Mouse (Mus musculus) mouse trophoblast stem cell (cell line): ENCODE results near the gene Tecr.
"Not testable (repeated sequence)": the region's sequence is repeated elsewhere in the genome, so short reads cannot be mapped to it uniquely, and the experiment has no call there.

Experiments used
- in situ Hi-C, 2 experiments: fragments of 300-500 bp; cut with MseI, MboI; formaldehyde crosslinking; loops; 2 replicates in 1 of 2; 3 replicates in 1 of 2; pipeline ENCODE4 v1.15.1; 2025

The Tecr gene

DNA sequence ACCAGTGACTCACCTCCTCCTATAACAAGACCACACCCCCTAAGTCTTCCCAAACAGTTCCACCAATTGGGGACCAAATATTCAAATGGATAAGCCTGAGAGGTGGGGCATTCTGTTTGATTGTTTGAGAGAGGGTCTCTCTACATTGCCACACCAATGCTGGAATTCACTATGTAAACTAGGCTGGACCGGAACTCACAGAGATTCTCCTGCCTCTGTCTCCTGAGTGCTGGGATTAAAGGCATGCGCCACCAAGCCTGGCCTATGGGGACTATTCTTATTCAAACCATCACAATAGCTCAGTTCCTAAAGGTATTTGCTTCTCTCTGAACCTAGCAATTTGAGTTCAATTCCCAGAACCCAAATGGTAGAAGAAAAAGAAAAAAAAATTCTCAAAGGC, 10.8 kb upstream of the Tecr start:
- in situ Hi-C loops, result no loop called here

DNA sequence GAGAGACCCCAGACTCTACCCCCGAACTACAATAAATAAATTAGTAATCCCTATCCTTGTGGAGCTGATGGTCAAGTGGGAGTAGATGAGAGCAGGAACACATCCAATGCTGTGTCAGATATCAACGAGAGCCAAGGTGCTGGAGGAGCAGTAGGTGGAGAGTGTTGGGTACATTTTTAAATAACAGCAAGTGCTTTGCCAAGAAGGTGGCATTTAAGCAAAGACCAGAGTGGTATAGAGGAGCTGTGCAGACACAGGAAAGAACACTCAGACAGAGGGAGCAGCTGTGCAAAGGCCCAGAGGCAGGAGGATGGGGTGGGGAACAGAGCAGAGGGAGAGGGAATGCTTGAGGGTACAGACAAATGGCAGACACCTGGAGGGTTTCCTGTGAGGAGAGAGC, 9.3 kb upstream of the Tecr start:
- in situ Hi-C loops, result no loop called here

DNA sequence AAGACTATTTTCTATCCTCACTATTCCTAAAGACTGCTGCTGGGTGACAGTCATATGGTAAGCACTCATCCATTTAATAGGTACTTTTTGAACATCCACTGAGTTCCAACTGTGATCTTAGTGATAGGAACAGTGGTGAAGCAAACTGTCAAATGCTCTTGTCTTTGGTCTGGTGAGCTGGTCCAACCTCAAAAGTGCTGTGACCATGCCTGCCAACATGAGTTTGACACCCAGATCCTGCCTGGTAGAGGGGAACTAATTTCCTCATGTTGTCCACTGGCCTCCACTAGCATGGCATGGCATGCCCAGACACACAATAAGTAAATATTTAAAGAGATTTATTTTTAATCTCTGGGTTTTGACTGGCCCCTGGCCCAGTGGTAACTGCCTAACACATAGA, 8.9 kb upstream of the Tecr start:
- in situ Hi-C loops, result no loop called here

GRCm38 (mm10) chr8:83613695-83614094, 5.9 kb upstream of the Tecr start:
- in situ Hi-C loops, result no loop called here

GRCm38 (mm10) chr8:83611921-83612320, 4.2 kb upstream of the Tecr start:
- in situ Hi-C loops, result no loop called here

GRCm38 (mm10) chr8:83609547-83610180, 1.9 kb upstream of the Tecr start:
- in situ Hi-C loops, result no loop called here

DNA sequence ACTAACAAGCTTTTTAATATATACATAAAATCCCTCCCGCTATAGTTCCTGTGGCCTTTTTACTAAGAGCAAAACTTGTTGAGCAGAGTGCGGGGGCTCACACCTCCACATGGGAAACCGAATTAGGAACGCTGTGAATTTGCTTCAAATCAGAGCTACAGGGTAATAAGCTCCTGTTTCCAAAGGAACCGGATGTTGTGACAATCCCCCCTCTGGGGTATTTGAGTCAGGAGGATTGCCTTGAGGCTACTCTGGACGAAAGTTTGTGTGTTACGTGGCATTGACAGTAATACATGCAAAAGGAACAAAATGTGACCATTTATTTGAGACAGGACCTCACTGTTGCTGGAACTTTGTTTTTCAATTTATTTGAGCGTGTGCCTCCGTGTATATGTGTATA, 1.3 kb upstream of the Tecr start:
- in situ Hi-C loops, result no loop called here

DNA sequence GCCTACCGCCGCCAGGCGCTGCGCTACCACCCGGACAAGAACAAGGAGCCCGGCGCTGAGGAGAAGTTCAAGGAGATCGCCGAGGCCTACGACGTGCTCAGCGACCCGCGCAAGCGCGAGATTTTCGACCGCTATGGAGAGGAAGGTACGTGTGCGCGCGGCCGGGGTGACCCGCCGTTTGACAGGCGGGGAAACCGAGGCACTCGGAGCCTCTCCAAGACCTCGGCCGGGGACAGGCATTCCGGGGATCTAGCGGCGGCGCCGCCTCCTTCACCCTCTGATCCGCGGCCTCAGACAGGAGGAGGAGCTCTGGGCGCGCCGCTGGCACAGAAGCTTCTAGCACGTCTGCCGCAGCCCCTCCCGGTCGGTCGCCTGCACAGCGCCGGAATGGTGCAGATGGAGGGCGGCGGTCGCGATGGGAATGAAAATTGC, 643 bp upstream of the Tecr start:
- in situ Hi-C loops, result no loop called here

DNA sequence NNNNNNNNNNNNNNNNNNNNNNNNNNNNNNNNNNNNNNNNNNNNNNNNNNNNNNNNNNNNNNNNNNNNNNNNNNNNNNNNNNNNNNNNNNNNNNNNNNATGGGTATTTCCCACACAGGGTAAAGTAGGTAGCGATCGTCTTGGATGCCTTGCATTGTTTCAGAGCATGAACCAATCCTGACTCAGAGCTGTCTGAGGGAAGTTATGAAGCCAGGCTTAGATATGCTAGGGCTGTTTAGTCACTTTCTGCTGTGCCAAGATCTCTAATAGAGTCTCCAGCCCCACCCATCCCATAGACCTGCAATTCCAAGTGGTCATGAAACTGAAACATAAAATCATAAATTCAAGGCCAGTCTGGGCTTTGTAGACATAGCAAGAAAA, 5.1 kb downstream of the Tecr start:
- in situ Hi-C loops, result no loop called here

GRCm38 (mm10) chr8:83599814-83600213, 8.0 kb downstream of the Tecr start:
- in situ Hi-C loops, result no loop called here

DNA sequence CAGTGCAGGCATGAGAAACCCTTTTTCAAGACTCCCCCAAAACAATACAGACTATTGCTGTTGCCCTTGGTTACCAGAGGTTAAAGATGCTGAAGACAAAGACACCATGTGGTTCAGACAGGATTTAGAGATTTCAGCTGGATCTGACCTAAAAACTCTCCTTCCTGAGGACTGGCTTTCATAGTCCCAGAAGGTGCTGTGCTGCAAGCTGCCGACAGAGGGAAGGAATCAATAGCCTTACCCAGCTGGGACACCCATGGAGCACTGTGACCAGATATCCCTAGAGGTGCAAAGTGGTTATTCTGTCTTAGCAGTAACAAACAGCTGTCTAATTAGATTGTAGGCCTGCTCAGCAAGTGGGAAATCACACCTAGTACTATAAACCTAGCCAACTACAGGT, 9.6 kb downstream of the Tecr start:
- in situ Hi-C loops, result no loop called here

GRCm38 (mm10) chr8:83596369-83596768, 11.4 kb downstream of the Tecr start:
- in situ Hi-C loops, result no loop called here

- in situ Hi-C loops, result not testable (repeated sequence)
Observed at GRCm38 (mm10) chr8:83595050-83595345, 12.8 kb downstream of the Tecr start.

DNA sequence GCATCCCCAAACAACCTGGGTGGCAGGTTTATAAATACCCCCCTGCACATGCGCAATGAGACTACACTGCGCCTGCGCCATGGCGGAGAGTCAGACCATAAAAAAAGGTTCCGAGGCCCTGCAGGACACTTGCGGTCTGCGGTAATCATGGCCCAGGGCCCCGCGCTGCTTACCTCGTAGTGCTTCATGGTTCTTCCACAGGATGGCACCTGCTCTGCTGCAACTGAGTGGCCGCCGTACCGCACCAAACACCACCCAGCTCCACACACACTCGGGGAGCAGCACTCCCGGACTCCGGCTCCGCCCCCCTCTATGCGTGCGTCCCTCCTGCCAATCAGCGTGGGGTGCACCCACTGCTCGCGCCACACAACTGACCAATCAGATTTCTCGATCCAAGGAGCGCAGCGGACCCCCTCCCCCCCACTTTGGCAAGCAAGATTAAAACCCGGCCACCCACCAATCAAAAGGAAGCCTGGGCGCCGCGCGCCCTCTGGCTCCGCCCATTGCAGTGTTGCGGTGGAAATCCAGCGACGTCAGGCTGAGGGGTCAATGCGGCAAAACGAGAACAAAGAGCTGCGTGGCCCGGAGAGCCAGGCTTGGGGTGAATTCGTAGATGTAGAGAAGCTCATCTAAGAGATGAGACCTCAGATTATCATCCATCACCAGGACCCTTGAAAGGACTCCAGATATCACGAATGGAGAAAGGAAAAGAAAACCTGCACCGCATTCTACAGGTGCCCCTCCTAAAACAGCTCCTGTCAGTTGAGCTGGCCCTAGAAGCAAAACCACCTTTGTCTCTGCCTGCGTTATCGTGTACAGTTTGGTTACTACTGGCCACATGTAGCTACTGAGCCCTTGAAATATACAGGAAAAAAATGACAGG, 13.4 kb downstream of the Tecr start:
- in situ Hi-C loops, result no loop called here

- in situ Hi-C loops, result no loop called here
Observed at GRCm38 (mm10) chr8:83593325-83594166, 14.2 kb downstream of the Tecr start.

- in situ Hi-C loops, result no loop called here
Observed at GRCm38 (mm10) chr8:83592682-83593081, 15.1 kb downstream of the Tecr start.

DNA sequence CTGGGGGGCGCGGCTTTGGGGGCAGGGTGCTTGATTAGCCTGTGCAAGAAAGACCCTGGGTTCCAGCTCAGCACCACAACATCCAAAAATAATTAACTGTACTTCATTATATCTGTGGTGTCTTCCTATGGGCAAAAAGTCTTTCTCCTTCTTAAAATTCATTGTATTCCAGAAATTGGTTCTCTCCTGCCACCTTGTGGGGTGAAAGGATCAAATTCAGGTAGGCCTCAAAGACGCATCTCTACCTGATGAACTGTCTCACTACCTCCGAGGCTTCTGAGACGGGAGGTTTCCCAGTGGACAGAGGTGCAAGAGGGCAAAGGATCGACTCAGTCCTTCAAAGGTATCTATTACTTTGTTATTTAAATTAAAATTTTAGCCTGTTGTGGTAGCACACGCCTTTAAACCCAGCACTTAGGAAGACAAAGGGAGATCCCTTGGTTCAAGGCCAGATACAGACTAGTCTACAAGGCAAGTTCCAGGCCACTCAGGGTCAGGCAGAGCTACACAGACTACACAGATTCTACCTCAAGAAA, 17.2 kb downstream of the Tecr start:
- in situ Hi-C loops, result no loop called here

DNA sequence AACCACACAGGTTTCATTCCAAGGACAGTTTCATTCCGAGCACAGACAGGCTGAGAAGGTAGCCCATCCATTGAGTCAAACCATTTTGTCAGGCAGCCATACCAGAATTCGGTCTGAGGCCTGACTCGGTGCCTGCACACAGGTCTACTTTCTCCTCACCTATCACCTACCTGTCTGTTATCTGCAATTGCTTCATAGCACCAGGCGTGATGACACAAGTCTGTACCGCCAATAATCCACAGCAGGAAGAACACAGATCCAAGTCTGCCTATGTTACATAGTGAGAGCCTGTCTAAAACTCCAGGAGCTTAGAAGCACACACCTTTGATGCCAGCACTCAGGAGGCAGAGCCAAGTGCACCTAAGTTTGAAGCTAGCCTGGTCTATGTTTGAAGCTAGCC, 18.9 kb downstream of the Tecr start:
- in situ Hi-C loops, result no loop called here

GRCm38 (mm10) chr8:83587644-83588043, 20.1 kb downstream of the Tecr start:
- in situ Hi-C loops, result no loop called here

DNA sequence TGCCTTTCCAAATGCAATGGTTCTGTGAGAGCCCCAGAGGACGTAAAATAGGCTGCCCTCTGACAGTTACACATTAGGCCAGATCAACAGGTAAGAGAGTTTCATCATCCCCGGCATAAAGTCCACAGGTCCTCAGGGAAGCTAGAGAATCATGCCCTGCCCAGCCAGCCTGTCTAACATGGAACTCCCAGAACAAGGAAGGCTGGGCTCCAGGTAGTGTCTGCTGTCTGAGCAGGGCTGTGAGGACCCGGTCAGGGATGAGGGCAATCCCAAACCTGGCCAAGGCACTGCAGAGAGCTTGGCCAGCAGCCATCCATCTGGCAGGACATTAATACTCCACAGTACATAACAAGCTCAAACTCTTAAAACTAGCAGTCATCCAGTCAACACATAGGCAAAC, 22.4 kb downstream of the Tecr start:
- in situ Hi-C loops, result no loop called here

- in situ Hi-C loops, result no loop called here
Observed at GRCm38 (mm10) chr8:83584771-83585170, 23.0 kb downstream of the Tecr start.

GRCm38 (mm10) chr8:83583236-83583635, 24.5 kb downstream of the Tecr start:
- in situ Hi-C loops, result no loop called here
